Mouse (Mus musculus): Measurements from ENCODE around the gene Zg16.

GRCm38 (mm10) chr7:127101451-127102016 lies 14.4 kb upstream of the Zg16 start:
- TF ChIP-seq CTCF (IDR thresholded peaks at IDR 0.05; ENCODE audit: extremely low read depth, insufficient read depth, low read length), result no peak
- TF ChIP-seq POLR2A (IDR thresholded peaks at IDR 0.05; ENCODE audit: extremely low read depth, insufficient read depth, low read length), result no peak
